Mouse (Mus musculus) forebrain, embryonic 14.5 days (tissue): ENCODE results near the gene Bbs2. TPM values are rescaled to one million over a fixed set of nuclear protein-coding genes. Genes with fewer than 3 reads are reported as not detected.
"Not testable (repeated sequence)": the region's sequence is repeated elsewhere in the genome, so short reads cannot be mapped to it uniquely, and the experiment has no call there.

Experiments
- ATAC-seq: fragments of 200-750 bp; cut with Nextera tagmentation; 2 replicates; pipeline ENCODE4 v1.8.0; 2017; ENCODE audit warnings: mild to moderate bottlenecking, moderate library complexity
- DNase-seq: peaks from one replicate; pipeline ENCODE4 v3.0.0-alpha.2; 2015; ENCODE audit warnings: low spot score
- H3K27ac ChIP-seq: fragments of 300-500 bp; sonication (generic); 2 replicates; pipeline ENCODE4 v1.5.1; 2014; ENCODE audit warnings: low read depth, mild to moderate bottlenecking, control low read depth, low read length, moderate library complexity
- H3K27me3 ChIP-seq: fragments of 300-500 bp; sonication (generic); replicated peaks from 2 replicates; pipeline ENCODE4 v1.6.1; 2014; ENCODE audit warnings: low read length, control low read depth, mixed read lengths; ENCODE audit not compliant: control insufficient read depth, insufficient read depth
- H3K36me3 ChIP-seq: fragments of 300-500 bp; sonication (generic); 2 replicates; pipeline ENCODE4 v1.6.1; 2014; ENCODE audit warnings: low read length, control low read depth; ENCODE audit not compliant: control insufficient read depth, insufficient read depth
- H3K4me1 ChIP-seq: fragments of 300-500 bp; sonication (generic); 2 replicates; pipeline ENCODE4 v1.6.1; 2014; ENCODE audit warnings: antibody characterized with exemption, low read length, control low read depth; ENCODE audit not compliant: control insufficient read depth, insufficient read depth
- H3K4me2 ChIP-seq: fragments of 300-500 bp; sonication (generic); 2 replicates; pipeline ENCODE4 v1.6.1; 2014; ENCODE audit warnings: mild to moderate bottlenecking, control low read depth, low read length
- H3K4me3 ChIP-seq: fragments of 300-500 bp; sonication (generic); 2 replicates; pipeline ENCODE4 v1.5.1; 2014; ENCODE audit warnings: low read depth, low read length, control low read depth
- H3K9ac ChIP-seq: fragments of 300-500 bp; sonication (generic); 2 replicates; pipeline ENCODE4 v1.6.1; 2014; ENCODE audit warnings: mild to moderate bottlenecking, low read length, control low read depth, moderate library complexity
- H3K9me3 ChIP-seq: fragments of 300-500 bp; sonication (generic); replicated peaks from 2 replicates; pipeline ENCODE4 v1.6.1; 2016; ENCODE audit warnings: low read length, control low read depth, mixed read lengths; ENCODE audit not compliant: control insufficient read depth
- WGBS: fragments of 180-500 bp; shearing (Covaris S2); extraction: QIAGEN DNeasy Blood & Tissue Kit; methylation state at CpG from one replicate; pipeline ENCODE4 v1.1.7; 2014; 5-methylcytosine and 5-hydroxymethylcytosine counted together
- polyA plus RNA-seq: library from polyadenylated mRNA; unstranded; fragments of >200 nt; fragmentation: Nextera tagmentation; extraction: Ambion mirVana; gene quantifications from 2 replicates; pipeline ENCODE4 v1.2.1, GENCODE M21; 2014

Gene Bbs2
- 18.7 and 22.8 TPM in 2 replicates for polyA plus RNA-seq

DNA sequence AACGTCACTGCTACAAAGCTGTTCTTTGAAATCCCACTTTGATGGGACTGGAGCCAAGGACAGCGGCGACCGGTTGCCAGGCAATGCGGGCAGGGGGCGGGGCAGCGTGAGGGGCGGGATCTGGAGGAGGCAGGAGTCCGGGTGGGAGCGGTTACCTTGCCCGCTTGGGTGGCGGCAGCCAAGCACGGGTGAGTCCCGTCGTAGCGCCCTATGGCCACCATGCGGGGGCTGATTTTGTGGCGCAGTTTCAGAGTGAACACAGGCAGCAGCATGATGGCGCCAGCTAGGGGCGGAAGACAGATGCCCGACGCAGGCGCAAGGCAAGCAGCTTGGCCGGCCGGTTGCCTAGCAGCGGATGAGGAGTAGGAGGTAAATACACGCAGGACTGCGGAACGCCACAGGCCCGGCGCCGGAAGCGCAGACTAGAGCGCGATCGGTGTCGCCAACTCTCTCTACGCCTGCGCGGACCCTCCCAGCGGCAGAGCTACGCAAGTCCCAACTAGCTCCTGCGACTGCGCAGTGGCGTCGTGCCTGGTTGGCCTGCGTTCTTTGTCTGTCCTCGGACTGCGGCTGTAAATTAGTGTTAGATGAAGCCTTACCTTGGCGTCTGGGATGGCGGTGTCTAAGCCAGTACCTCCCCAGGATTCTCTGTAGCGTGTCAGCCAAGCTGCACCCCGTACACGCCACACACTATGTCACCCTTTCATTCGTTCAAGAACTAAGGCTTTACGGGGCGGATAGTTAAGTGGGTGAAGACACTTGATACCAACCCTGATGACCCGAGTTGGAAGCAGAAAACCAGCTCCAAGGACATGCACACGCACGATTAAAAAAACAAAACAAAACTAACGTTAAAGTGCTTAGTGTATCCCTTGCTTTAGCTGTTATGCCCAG, at the start of gene Bbs2:
Gene Bbs2 (minus strand): TSS at position 848 of the 894 bp plus-strand sequence.
- Histone ChIP-seq H3K4me1 (peaks cover 12% of the 10 kb centered on the region), H3K9ac (peak within 1 kb of the TSS; percentile 82), H3K36me3 (no peaks in the 10 kb centered on the region), H3K4me3 (peak within 1 kb of the TSS; percentile 40), H3K27me3 (no peaks in the 10 kb centered on the region), H3K4me2 (peak within 1 kb of the TSS; percentile 73), H3K27ac (peak within 1 kb of the TSS; percentile 99), H3K9me3 (no peaks in the 10 kb centered on the region)
- peak; percentile 99 for ATAC-seq
- peak; percentile 100 for DNase-seq
- 1% methylated on average over 61 of the region's 61 CpGs for WGBS

GRCm38 (mm10) chr8:94148236-94148635, 49.5 kb upstream of the Bbs2 start:
- DNase-seq: peak; percentile 41
- H3K4me2 ChIP-seq: no peak overlapping the region
- H3K27ac ChIP-seq: no peak overlapping the region
- peaks cover 10% of the 10 kb centered on the region for H3K4me1 ChIP-seq
- H3K9ac ChIP-seq: no peak overlapping the region
- no peaks in the 10 kb centered on the region for H3K9me3 ChIP-seq
- no peak for ATAC-seq
- no peak overlapping the region for H3K4me3 ChIP-seq
- no peaks in the 10 kb centered on the region for H3K36me3 ChIP-seq
- H3K27me3 ChIP-seq: no peaks in the 10 kb centered on the region
- 38% methylated on average over 5 of the region's 5 CpGs for whole genome bisulfite sequencing

DNA sequence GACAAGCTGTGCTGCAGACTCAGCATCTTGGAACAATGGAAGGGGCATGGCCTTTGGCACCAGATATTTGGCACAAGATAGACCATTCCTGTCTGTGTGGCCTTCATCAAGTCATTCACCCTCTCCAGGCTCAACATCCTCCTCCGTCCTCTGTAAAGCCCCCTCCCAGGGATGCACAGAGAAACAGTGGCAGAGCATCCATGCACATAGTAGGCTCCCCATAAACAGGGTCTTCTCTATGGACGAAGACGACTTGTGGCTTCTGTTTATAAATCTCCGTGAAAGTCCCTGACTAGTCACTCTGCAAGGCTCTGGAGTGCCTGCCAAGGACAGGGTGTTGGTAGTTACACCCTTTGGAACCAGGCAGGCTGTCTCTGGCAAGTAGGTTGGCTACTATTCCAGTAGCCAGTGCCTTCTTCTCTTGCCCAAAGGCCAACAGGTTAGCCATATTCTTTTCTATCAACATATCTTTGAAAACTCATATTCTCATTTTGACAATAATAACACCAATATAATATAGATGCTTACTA, 41.6 kb upstream of the Bbs2 start:
- H3K4me1 ChIP-seq: no peaks in the 10 kb centered on the region
- H3K9me3 ChIP-seq: no peaks in the 10 kb centered on the region
- no peaks in the 10 kb centered on the region for H3K27me3 ChIP-seq
- no peak for ATAC-seq
- H3K4me2 ChIP-seq: no peak overlapping the region
- no peaks in the 10 kb centered on the region for H3K36me3 ChIP-seq
- DNase-seq: no peak
- no peak overlapping the region for H3K27ac ChIP-seq
- no peak overlapping the region for H3K9ac ChIP-seq
- no peak overlapping the region for H3K4me3 ChIP-seq
- 87% methylated on average over 4 of the region's 4 CpGs for WGBS

- Histone ChIP-seq H3K9me3 (no peaks in the 10 kb centered on the region), H3K9ac (no peak within 1 kb of the TSS), H3K4me2 (no peak within 1 kb of the TSS), H3K4me1 (no peaks in the 10 kb centered on the region), H3K27me3 (no peaks in the 10 kb centered on the region), H3K4me3 (no peak within 1 kb of the TSS), H3K27ac (no peak within 1 kb of the TSS), H3K36me3 (no peaks in the 10 kb centered on the region)
- WGBS: 64% methylated on average over 6 of the region's 6 CpGs
- no peak for DNase-seq
- ATAC-seq: no peak
These were observed 38.2 kb upstream of the Bbs2 start, which contains the start of gene Mt4 for GRCm38 (mm10) chr8:94136933-94137332. TSS of gene Mt4 (plus strand) at chr8:94137197.

DNA sequence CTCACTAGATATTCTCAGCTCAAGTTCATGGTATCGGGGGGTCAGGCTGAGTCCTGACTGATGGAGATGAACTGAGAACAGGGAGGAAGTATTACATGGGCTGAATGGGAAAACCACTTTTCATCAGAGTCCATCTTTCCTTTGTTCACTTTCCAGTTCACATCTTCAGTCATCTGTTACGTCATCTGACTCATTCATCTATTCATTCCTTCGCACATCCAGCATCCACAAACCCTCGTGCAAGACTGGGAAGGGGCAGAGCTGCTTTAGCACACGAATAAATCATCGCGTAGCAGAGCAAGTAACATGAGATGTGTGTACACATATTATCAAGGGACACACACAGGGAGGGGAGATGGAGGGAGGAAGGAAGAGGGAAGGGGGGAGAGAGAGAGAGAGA, 37.5 kb upstream of the Bbs2 start:
- ATAC-seq (no peak), DNase-seq (no peak)
- no peaks in the 10 kb centered on the region for H3K27me3 ChIP-seq
- H3K9ac ChIP-seq: no peak overlapping the region
- H3K27ac ChIP-seq: no peak overlapping the region
- 80% methylated on average over 7 of the region's 7 CpGs for WGBS
- H3K4me3 ChIP-seq: no peak overlapping the region
- no peaks in the 10 kb centered on the region for H3K4me1 ChIP-seq
- no peak overlapping the region for H3K4me2 ChIP-seq
- H3K9me3 ChIP-seq: no peaks in the 10 kb centered on the region
- no peaks in the 10 kb centered on the region for H3K36me3 ChIP-seq

- H3K4me1 ChIP-seq: no peaks in the 10 kb centered on the region
- no peak overlapping the region for H3K9ac ChIP-seq
- no peak overlapping the region for H3K4me2 ChIP-seq
- H3K27me3 ChIP-seq: no peaks in the 10 kb centered on the region
- H3K36me3 ChIP-seq: no peaks in the 10 kb centered on the region
- no peak overlapping the region for H3K4me3 ChIP-seq
- ATAC-seq (no peak), DNase-seq (no peak)
- 90% methylated on average over 6 of the region's 6 CpGs for WGBS
- no peaks in the 10 kb centered on the region for H3K9me3 ChIP-seq
- no peak overlapping the region for H3K27ac ChIP-seq
These were observed 36.8 kb upstream of the Bbs2 start for GRCm38 (mm10) chr8:94135556-94135955.

DNA sequence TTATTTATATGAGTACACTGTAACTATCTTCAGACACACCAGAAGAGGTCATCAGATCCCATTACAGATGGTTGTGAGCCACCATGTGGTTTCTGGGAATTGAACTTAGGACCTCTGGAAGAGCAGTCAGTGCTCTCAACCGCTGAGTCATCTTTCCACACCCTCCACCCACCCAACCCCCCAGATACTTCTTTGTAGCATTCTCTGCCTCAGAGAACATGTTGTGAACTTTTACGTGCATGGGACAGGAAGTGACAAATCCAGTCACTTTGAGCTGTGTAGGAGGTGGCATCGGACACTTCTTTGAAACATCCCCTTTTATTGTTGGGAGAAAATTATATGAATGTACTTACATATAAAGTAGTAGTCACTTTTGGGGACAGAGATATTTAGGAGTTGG, 35.9 kb upstream of the Bbs2 start:
- not testable (repeated sequence) for DNase-seq, ATAC-seq, H3K36me3 ChIP-seq, H3K4me1 ChIP-seq, H3K27me3 ChIP-seq, H3K9ac ChIP-seq, H3K27ac ChIP-seq, H3K4me2 ChIP-seq, H3K4me3 ChIP-seq, H3K9me3 ChIP-seq
- WGBS: 92% methylated on average over 3 of the region's 3 CpGs

- H3K36me3 ChIP-seq: no peaks in the 10 kb centered on the region
- WGBS: 83% methylated on average over 5 of the region's 5 CpGs
These were observed 33.4 kb upstream of the Bbs2 start for GRCm38 (mm10) chr8:94132096-94132495.

DNA sequence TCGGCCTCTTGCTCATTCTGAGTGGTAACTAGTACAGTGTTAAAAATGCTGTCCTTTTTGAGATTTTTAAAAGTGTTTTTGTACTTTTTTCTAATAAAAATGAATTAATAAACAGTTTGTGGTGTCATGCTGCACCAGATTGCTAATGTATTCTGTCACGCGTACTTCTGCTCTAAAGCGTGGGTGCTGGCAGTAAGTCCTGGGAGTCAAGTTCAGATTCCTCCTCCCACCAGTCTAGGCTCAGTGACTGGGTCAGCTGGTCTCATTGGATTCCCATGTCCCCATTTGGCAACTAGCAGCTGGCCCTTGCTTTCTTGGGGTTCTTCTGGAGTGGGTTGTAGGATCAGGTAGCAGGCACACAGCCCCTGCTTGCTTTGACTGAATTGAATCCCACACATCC, 31.4 kb upstream of the Bbs2 start:
- H3K27ac ChIP-seq: no peak overlapping the region
- no peaks in the 10 kb centered on the region for H3K36me3 ChIP-seq
- DNase-seq: no peak
- H3K9me3 ChIP-seq: no peaks in the 10 kb centered on the region
- peaks cover 9% of the 10 kb centered on the region; the same call in 1 of the 2 replicates for H3K4me1 ChIP-seq
- H3K27me3 ChIP-seq: no peaks in the 10 kb centered on the region
- no peak overlapping the region for H3K4me3 ChIP-seq
- H3K9ac ChIP-seq: no peak overlapping the region
- no peak for ATAC-seq
- H3K4me2 ChIP-seq: no peak overlapping the region
- 91% methylated on average over 4 of the region's 4 CpGs for WGBS

More at GRCm38 (mm10) chr8:94132096-94132495, 33.4 kb upstream of the Bbs2 start:
- Histone ChIP-seq H3K27me3 (no peaks in the 10 kb centered on the region), H3K9me3 (no peaks in the 10 kb centered on the region), H3K4me3 (no peak overlapping the region), H3K4me2 (no peak overlapping the region), H3K27ac (no peak overlapping the region), H3K4me1 (peaks cover 9% of the 10 kb centered on the region; the same call in 1 of the 2 replicates), H3K9ac (no peak overlapping the region)
- no peak for DNase-seq
- no peak for ATAC-seq
